Mouse (Mus musculus) testis, adult 2 months (tissue): ENCODE measurements around the gene Ypel1.

Experiments used
- CTCF ChIP-seq: fragments of 200-500 bp; IDR thresholded peaks from 2 replicates; pipeline ENCODE4 v1.5.1; 2012; ENCODE audit warnings: low read depth, mild to moderate bottlenecking, inconsistent platforms, low read length, moderate library complexity; ENCODE audit not compliant: control insufficient read depth, insufficient read depth, insufficient replicate concordance
- POLR2A ChIP-seq: fragments of 200-500 bp; IDR thresholded peaks from 2 replicates; pipeline ENCODE4 v1.6.1; 2012; ENCODE audit warnings: low read depth, mild to moderate bottlenecking, inconsistent platforms, low read length, moderate library complexity; ENCODE audit not compliant: control insufficient read depth

GRCm38 (mm10) chr16:17131191-17132088 is 61.9 kb downstream of the Ypel1 start:
- TF ChIP-seq CTCF = peak; percentile 11; the same call in 1 of the 2 replicates
- TF ChIP-seq POLR2A = peak; percentile 55; the same call in 1 of the 2 replicates
